ENCODE assay signal across 26 mouse cellular contexts in genomic region chr5:131494564-131494963, GRCm38 (mm10).
"Had no signal": no experiment of that assay in that cellular context is flagged by ENCODE, and none has a peak within 500 bp of the region (broad histone marks: within the 10 kb centered on the region; RNA-seq: fewer than 3 reads in every experiment).

No protein-coding gene starts in this region.

- H3K9me3 ChIP-seq: heart, embryonic 13.5 days; heart, embryonic 15.5 days; hindbrain, embryonic 13.5 days; hindbrain, embryonic 15.5 days; kidney, embryonic 15.5 days; limb, embryonic 10.5 days; limb, embryonic 12.5 days had no signal

- H3K4me2 ChIP-seq: heart, embryonic 11.5 days; heart, embryonic 13.5 days; heart, embryonic 15.5 days; hindbrain, embryonic 13.5 days; hindbrain, embryonic 15.5 days; kidney, embryonic 15.5 days; limb, embryonic 12.5 days; liver, embryonic 12.5 days had no signal

- H3K4me1 ChIP-seq: liver, embryonic 12.5 days had no signal

- H3K4me3 ChIP-seq: gastrocnemius, adult 2 months; heart, adult 2 months; heart, embryonic 13.5 days; heart, embryonic 15.5 days; hindbrain, embryonic 13.5 days; hindbrain, embryonic 15.5 days; kidney, embryonic 15.5 days; left cerebral cortex, adult 2 months; limb, embryonic 10.5 days; limb, embryonic 12.5 days; liver, embryonic 12.5 days had no signal

- H3K9ac ChIP-seq: heart, embryonic 13.5 days; heart, embryonic 15.5 days; hindbrain, embryonic 13.5 days; hindbrain, embryonic 15.5 days; kidney, embryonic 15.5 days; limb, embryonic 12.5 days; liver, embryonic 12.5 days; liver, embryonic 14.5 days had no signal

- ATAC-seq: hindbrain, postnatal 0 days; intestine, embryonic 16.5 days; liver, embryonic 12.5 days had no signal

- H3K27me3 ChIP-seq: heart, embryonic 13.5 days; heart, embryonic 15.5 days; hindbrain, embryonic 13.5 days; hindbrain, embryonic 15.5 days; kidney, embryonic 15.5 days; limb, embryonic 12.5 days; liver, embryonic 12.5 days had no signal

- DNase-seq: gastrocnemius, adult 2 months; gastrocnemius, postnatal 10 days; gastrocnemius, postnatal 25 days; heart, adult 11 months; heart, adult 2 months; heart, postnatal 14 days; heart, postnatal 36 days; kidney, adult 11 months; kidney, adult 2 months; kidney, adult 9 months; kidney, postnatal 14 days; kidney, postnatal 36 days had no signal

- H3K27ac ChIP-seq: gastrocnemius, adult 2 months; heart, adult 2 months; heart, embryonic 13.5 days; heart, embryonic 15.5 days; hindbrain, embryonic 13.5 days; hindbrain, embryonic 15.5 days; hindbrain, postnatal 0 days; kidney, embryonic 15.5 days; kidney, postnatal 0 days; left cerebral cortex, adult 2 months; limb, embryonic 10.5 days; limb, embryonic 12.5 days; liver, embryonic 12.5 days; liver, embryonic 14.5 days had no signal

- H3K36me3 ChIP-seq: heart, embryonic 13.5 days; heart, embryonic 15.5 days; hindbrain, embryonic 13.5 days; hindbrain, embryonic 15.5 days; kidney, embryonic 15.5 days; liver, embryonic 12.5 days had no signal
